Mouse (Mus musculus): Measurements from ENCODE around the gene Tmem9.

Tmem9 gene

GRCm38 (mm10) chr1:136018390-136019189, 10.6 kb downstream of the Tmem9 start:
- intact Hi-C loops (cut with DNase I) = no loop called here

DNA sequence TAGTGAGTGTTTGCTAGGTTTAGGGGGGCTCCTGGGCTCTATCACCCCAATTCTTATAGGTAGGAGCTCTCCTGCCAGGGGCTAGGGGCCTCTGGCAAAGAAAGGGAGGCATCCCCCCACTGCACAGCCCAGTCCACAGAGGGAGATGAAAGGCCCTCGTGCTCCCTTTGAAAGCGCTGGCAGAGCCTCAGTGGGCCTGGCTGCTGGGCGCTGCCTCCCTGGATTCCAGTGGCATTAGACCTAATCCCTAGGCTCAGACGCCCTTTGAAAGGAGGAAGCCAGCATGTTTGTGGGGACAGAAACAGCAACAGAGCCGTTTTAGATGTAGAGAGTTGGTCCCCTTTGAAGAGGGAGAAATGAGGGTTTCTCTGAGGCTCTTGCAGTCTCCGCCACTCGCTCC, 22.3 kb downstream of the Tmem9 start:
- intact Hi-C loops (cut with DNase I) = no loop called here

DNA sequence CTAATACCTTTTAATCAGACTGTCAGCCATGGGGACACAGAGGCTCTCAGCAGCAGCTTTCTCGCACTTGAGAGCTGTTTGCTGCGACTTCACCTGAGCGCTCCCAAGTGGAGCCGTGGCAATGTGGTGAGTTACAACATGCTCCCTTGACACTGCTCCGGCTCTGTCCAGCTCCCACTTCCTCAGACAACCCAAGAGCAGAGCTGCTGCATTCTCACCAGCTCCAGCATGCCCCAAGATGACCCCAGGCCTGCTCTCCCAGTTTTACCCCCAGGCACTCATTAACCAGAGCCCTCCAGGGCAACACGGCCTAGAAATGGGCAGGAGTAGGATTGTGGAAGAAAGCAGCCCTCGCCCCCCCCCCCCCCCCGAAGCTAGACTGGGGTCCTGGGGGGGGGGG, 23.7 kb downstream of the Tmem9 start:
- intact Hi-C loops (cut with DNase I) = no loop called here

DNA sequence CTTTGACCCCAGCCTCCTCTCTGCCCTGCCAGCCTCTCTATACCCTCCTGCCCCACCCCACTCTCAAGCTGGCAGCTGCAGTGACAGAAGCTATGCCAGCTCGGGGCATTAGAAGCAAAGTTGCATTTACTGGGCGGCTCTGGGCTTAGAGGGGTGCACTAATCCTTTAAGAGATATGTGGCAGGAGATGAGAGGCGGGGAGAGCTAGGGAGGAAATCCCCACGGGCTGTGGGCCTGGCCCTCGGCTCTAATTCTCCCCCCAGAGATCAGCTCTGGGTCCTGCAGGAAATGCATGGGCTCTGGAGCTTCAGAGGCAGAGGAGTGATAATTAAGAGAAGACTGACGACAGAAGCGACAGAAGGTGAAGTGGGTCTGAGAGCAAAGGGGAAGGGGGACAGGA, 25.0 kb downstream of the Tmem9 start:
- intact Hi-C loops (cut with DNase I) = no loop called here

DNA sequence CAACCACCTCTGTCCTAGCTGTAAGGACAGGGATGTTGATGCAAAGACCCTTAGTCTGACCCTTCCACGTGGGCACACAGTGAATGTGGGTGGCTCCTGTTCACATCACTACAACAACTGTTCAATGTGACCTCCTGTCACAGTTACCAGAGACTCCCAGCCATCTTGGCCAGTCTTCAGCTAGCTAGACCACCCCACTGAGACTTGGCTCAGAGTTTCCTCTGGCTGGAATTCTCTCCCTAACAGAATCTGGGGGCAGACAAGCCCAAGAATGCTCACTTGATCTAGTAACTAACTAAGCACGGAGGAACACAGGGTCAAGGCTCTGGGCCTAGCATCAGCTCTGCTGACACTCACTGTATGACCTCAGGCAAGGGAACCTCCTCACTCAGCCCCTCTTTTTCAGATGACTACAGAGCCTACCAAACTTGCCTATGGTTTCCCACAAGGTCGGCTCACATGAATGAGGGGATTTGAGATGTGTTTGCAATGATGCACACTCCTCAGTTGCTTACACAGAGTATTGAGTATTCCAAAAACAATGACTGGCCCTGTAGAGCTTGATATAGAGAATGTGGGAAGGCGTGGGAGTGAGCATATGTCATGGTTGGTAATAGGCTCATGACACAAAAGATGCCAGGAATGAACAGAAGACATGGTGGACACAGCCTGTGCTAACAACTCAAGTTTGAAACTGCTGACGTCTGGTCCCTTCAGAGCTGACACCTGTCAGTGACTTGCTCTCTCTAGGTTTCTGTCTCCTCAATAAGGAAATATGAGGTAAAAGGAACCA, 31.0 kb downstream of the Tmem9 start:
- intact Hi-C loops (cut with DNase I) = no loop called here

DNA sequence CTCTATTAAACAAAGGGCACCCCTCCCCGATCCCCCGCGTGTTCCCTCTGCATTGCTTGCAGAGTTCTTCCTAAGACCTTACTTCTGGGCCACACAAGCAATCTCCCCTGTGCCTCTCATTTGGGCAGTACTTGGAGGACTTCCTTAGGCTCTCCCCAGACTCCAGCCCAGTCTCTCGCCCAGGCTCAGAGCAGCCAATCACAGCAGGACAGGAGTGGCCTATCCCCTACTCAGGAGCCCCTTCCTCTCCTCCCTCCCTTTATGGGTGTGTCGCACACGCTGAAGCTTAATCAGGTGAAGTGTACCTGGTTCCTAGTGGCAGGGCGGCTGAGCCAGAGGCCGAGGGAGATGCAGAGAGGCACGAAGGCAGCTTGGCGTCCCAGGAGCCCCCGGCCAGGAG, 32.5 kb downstream of the Tmem9 start:
- intact Hi-C loops (cut with DNase I) = loop anchor here (10.0 kb wide), 1 partner anchor 86 kb away; no protein-coding TSS in a partner anchor

DNA sequence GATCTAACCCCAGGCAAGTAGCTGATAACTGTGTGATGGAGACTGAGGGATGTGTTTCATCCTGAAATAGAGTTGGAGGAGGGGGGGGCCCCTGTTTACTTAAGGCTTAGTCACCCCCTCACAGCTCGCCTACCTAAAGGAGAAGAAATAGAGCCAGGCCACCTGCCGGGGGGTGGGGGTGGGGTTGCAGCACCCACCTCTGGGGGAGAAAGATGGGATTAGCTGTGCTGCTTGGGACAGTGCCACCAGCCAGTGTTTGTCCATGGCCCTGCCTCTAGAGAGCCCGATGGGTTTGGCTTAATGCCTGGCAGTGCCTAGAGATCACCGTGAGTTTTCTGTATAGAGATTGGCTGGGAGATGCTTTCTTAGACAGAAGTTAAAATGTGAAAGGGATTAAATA, 32.9 kb downstream of the Tmem9 start:
- intact Hi-C loops (cut with DNase I) = loop anchor here (10.0 kb wide), 1 partner anchor 86 kb away; no protein-coding TSS in a partner anchor

DNA sequence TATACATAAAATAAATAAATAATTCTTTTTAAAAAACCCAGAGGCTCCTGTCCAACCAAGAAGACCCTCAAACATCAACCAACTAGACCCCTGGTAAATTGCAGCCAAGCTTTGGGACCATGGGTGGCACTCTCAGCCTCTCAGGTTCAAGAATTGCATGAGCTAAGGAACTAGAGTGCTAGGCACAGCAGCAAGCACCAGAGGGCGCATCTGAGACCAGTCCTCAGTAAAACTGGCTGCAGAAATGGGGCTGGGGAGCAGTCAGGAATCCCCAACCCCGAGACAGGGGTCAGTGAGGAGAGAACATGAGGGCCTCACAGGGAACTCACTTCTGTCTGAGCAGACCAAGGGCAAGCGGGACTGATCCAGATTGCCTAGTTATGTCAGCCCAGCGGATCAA, 37.8 kb downstream of the Tmem9 start:
- intact Hi-C loops (cut with DNase I) = loop anchor here (10.0 kb wide), 1 partner anchor 91 kb away; no protein-coding TSS in a partner anchor

GRCm38 (mm10) chr1:136047432-136047831, 39.5 kb downstream of the Tmem9 start:
- intact Hi-C loops (cut with DNase I) = loop anchor here (10.0 kb wide), 1 partner anchor 93 kb away; no protein-coding TSS in a partner anchor

- intact Hi-C loops (cut with DNase I) = loop anchor here (10.0 kb wide), 1 partner anchor 93 kb away; no protein-coding TSS in a partner anchor
These were observed 39.9 kb downstream of the Tmem9 start for GRCm38 (mm10) chr1:136047894-136048293.

DNA sequence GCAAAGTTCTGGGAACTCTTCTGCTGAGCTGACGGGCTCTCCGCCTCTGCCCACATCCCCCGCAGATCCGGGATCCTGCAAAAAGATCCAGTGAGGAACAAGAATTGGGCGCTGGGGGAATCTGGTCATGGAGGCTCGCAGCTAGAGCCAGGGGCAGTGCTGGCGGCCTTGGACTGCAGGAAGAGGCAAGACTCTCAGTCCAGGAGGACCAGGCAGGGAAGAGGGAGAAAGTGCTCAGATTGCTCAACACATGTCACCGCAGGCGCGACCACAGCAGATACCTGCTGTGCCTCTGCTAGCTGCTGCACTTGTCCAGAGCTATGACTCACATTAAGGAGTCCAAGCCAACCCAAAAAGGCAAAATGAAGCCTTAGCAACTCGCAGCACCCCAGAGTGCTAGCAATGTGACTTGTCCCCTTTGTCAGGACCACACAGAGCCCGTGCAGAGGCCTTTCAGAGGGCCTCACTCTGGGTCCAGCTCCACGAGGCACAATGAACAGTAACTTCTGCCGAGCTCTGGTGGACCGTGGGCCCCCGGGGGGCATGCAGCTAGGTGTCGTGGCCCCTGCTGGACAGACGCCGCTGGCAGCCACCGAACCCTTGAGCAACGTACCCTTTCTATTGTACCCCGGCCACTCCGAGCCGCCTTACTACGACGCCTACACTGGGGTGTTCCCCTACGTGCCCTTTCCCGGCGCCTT, 42.5 kb downstream of the Tmem9 start, which contains the start of gene Ascl5:
TSS of gene Ascl5 (plus strand) at position 493 of the 701 bp plus-strand sequence.
- intact Hi-C loops (cut with DNase I) = no loop called here

GRCm38 (mm10) chr1:136051013-136051315, 43.0 kb downstream of the Tmem9 start:
- intact Hi-C loops (cut with DNase I) = no loop called here

DNA sequence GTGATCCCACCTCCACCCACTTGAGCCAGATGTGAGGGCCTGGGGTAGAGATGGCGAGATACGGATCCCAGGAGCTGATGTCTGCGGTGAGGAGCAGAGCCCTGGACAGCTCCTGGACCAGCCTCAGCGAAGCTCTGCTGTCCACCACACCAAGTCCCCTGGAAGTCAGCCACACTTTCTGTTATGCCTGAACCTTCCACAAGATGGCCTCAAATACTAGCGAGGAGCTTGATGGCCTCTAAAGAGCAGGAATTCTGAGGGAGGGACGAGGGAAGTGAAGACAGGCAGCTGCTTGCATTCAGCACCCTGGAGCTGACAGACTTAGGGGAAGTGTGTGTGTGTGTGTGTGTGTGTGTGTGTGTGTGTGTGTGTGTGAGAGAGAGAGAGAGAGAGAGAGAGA, 43.5 kb downstream of the Tmem9 start:
- intact Hi-C loops (cut with DNase I) = no loop called here

DNA sequence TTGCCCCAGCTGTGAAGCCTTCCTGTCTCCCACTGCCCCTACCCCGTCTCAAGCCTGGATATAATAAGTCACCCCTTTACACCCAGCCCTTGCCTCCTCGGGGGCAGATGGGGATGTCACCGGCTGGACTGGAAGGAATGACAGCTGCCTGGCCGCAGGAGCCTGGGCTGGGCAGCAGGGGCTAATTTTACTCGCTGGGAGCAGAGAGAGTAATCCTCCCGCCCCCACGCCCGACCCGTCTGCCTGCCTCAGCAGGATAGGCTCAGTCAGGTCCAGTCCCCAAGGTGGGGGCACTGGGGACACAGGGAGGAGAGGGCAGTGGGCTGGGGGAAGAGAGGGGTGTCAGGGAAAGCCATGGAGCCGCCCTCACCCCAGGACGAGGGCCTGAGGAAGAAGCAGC, 44.6 kb downstream of the Tmem9 start, which contains the start of gene Cacna1s:
TSS of gene Cacna1s (plus strand) at position 204 of the 400 bp plus-strand sequence.
- intact Hi-C loops (cut with DNase I) = no loop called here

GRCm38 (mm10) chr1:136055771-136056170, 47.8 kb downstream of the Tmem9 start:
- intact Hi-C loops (cut with DNase I) = no loop called here

GRCm38 (mm10) chr1:136058594-136058993, 50.6 kb downstream of the Tmem9 start:
- intact Hi-C loops (cut with DNase I) = no loop called here

DNA sequence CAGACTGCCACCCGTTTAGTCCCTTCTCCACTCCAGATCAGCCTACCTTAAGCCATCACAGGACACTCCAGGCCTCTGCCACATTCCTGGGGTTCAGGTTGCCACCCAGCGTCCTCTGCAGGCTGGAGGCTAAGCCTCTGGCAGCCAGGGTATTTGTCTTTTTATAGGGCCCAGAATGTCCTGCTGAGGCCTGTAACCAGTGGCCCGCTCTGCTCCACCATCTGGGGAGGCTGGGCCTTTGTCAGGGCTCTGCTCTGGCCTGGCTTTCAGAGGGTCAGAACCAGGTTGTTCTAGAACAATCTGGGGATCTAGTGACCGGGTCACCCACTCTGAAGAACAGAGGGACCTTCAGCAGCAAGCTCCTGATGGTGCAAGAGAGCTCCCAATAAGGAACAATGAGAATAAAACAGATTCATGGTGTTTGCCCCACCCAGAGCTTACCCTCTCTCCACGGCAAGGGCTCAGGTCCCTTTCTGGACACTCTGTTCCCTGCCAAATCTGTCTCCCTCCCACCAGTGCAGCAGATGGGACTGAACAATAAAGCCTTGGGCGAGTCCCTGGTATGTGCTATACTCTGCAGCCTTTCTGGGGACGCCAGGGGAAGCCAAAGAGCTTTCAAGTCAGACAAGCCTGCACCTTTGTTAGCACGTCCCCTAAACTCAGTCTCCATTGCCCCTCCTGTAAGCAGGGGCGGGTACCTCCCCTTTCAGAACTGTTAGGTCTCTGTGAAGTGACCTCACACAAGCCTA, 53.3 kb downstream of the Tmem9 start:
- intact Hi-C loops (cut with DNase I) = loop anchor here (5.0 kb wide), 1 partner anchor 111 kb away; no protein-coding TSS in a partner anchor

- intact Hi-C loops (cut with DNase I) = loop anchor here (5.0 kb wide), 1 partner anchor 111 kb away; no protein-coding TSS in a partner anchor
These were observed 53.8 kb downstream of the Tmem9 start for GRCm38 (mm10) chr1:136061790-136062141.

DNA sequence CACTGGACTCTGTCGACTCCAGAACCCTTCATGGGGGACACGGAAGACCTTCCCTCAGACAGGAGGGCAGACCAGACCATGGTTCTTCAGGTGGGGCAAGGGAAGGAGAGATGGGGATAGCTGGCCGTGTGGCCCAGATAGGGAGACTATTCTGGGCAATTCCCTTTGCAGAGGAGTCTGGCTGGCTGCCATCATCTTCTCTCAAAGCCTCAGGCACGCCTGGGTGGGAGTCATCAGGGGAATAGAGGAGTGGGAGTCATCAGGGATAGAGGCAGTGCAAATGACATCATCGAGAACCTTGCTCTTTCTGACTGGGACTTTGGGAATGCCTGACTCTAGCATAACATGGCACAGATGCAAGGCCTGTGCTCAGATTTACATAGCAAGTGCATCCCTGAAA, 56.0 kb downstream of the Tmem9 start:
- intact Hi-C loops (cut with DNase I) = loop anchor here (5.0 kb wide), 1 partner anchor 108 kb away; no protein-coding TSS in a partner anchor

DNA sequence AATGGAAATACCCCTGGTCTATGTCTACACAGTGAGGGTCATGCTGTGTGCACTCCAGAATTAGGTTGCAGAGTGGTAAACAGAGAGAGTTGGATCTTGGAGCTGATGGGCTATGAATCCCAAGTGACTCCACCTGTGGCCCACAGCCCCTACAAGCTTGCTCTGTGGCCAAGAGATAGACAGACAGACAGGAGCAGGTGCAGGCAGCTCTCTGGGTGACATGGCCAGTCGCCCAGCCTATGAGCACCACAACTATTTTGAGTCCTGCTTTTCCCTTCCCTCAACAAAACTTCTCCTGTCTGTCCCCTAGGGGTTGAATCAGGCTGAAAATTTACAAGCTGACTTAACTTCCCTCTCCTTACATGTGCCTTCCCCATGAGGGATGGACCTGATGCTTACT, 58.7 kb downstream of the Tmem9 start:
- intact Hi-C loops (cut with DNase I) = no loop called here

DNA sequence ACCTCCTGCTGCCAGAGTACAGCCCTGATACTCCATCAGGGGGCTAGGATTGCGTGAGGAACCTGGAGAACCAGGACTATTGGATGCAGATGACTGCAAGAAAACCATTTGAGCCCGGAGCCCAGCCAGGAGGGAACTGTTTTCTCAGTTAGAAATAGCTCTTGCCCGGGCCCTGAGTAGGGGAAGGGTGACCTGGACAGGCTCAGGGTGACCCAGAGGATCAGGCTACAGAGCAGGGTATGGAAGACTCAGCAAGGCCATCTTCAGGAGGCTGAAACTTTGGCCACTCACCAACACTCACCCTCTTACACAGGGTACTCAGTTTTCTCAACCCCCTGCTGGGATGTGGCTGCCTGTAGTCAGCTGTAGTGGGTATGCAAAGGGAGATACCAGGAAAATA, 59.6 kb downstream of the Tmem9 start:
- intact Hi-C loops (cut with DNase I) = no loop called here
